In the genomic region with DNA sequence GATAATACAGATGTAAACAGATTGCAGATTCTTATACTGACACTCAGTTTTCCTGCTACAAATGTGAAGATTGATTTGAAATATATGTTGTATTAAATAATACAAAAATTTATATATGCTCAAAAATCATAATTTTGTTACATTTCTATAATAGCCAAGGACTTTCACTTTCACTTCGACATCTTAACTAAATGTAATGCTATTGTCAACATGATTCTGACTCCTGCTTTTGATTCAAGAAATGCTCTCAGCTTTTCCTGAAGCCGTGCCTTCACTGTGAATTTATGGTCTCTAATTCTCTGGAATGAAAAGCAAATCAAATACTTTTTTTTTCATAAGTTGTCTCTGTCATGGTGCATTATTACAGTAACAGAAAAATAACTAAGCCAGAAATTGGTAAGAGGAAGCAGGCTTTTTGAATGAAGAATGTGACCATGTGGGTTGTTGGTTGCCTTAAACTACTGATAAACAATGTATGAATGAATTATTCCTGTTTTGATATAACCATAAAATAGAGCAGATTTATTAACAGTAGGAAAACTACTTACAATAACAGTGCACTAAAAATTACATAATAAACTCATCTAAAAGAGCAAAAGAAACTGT, we compare ENCODE assay signal across 20 mouse cellular contexts.
DNase-seq lines count a peak whose midpoint lies in the region; ATAC-seq and TF ChIP-seq lines count a peak whose summit lies in the region.
"Had no signal": no experiment of that assay in that cellular context is flagged by ENCODE, and none has a peak within 500 bp of the region (broad histone marks: within the 10 kb centered on the region; RNA-seq: fewer than 3 reads in every experiment).

No protein-coding gene starts in this region.

- no peaks in the 10 kb centered on the region for H3K4me1 ChIP-seq in liver, embryonic 12.5 days
- H3K4me1 ChIP-seq in liver, postnatal 0 days (ENCODE audit: insufficient read depth) = no peaks in the 10 kb centered on the region
- H3K4me1 ChIP-seq in stomach, embryonic 16.5 days (ENCODE audit: control insufficient read depth, insufficient read depth, low read length) = no peaks in the 10 kb centered on the region; the same call in 1 of the 2 replicates
- H3K4me1 ChIP-seq in kidney, embryonic 14.5 days (ENCODE audit: control insufficient read depth, insufficient read depth, low read length) = no peaks in the 10 kb centered on the region
- H3K4me1 ChIP-seq: embryonic facial prominence, embryonic 13.5 days; forebrain, embryonic 15.5 days; heart, embryonic 13.5 days had no signal

- TF ChIP-seq CTCF in liver, postnatal 0 days (IDR thresholded peaks at IDR 0.05; ENCODE audit: low read depth) = no peak

- 65% methylated on average over 2 of the region's 2 CpGs for WGBS in liver, embryonic 12.5 days (ENCODE audit: insufficient replicate concordance)
- 66% methylated on average over 2 of the region's 2 CpGs for WGBS in liver, postnatal 0 days (ENCODE audit: insufficient replicate concordance)
- 50% methylated on average over 2 of the region's 2 CpGs for WGBS in stomach, embryonic 16.5 days
- 67% methylated on average over 2 of the region's 2 CpGs for WGBS in kidney, embryonic 14.5 days

- no peak overlapping the region for H3K27ac ChIP-seq in liver, embryonic 12.5 days
- no peak overlapping the region for H3K27ac ChIP-seq in liver, postnatal 0 days (ENCODE audit: low read depth)
- H3K27ac ChIP-seq in stomach, embryonic 16.5 days (ENCODE audit: low read length) = no peak overlapping the region
- no peak overlapping the region for H3K27ac ChIP-seq in kidney, embryonic 14.5 days (ENCODE audit: low read depth, low read length)
- H3K27ac ChIP-seq: embryonic facial prominence, embryonic 13.5 days; forebrain, embryonic 15.5 days; heart, embryonic 13.5 days had no signal

- ATAC-seq in liver, embryonic 12.5 days = no peak
- ATAC-seq in liver, postnatal 0 days = no peak
- ATAC-seq in stomach, embryonic 16.5 days (ENCODE audit: insufficient read depth, low FRiP score) = no peak
- no peak for ATAC-seq in kidney, embryonic 14.5 days (ENCODE audit: low FRiP score, low TSS enrichment)
- ATAC-seq: forebrain, embryonic 15.5 days had no signal

- H3K36me3 ChIP-seq in liver, embryonic 12.5 days = no peaks in the 10 kb centered on the region
- no peaks in the 10 kb centered on the region for H3K36me3 ChIP-seq in liver, postnatal 0 days (replicated peaks; ENCODE audit: insufficient read depth, low read length)
- no peaks in the 10 kb centered on the region for H3K36me3 ChIP-seq in stomach, embryonic 16.5 days (ENCODE audit: control insufficient read depth, insufficient read depth, low read length)
- no peaks in the 10 kb centered on the region for H3K36me3 ChIP-seq in kidney, embryonic 14.5 days (ENCODE audit: control insufficient read depth, insufficient read depth, low read length)
- H3K36me3 ChIP-seq: embryonic facial prominence, embryonic 13.5 days; forebrain, embryonic 15.5 days; heart, embryonic 13.5 days had no signal

- no peak overlapping the region for H3K4me3 ChIP-seq in liver, embryonic 12.5 days
- H3K4me3 ChIP-seq in liver, postnatal 0 days (ENCODE audit: low read depth, low read length) = no peak overlapping the region
- no peak overlapping the region for H3K4me3 ChIP-seq in stomach, embryonic 16.5 days (replicated peaks; ENCODE audit: low read length)
- no peak overlapping the region for H3K4me3 ChIP-seq in kidney, embryonic 14.5 days (ENCODE audit: low read length)
- H3K4me3 ChIP-seq: embryonic facial prominence, embryonic 13.5 days; forebrain, embryonic 15.5 days; heart, embryonic 13.5 days had no signal

- no peaks in the 10 kb centered on the region for H3K27me3 ChIP-seq in liver, embryonic 12.5 days (replicated peaks)
- H3K27me3 ChIP-seq in liver, postnatal 0 days (ENCODE audit: insufficient read depth, low read length) = no peaks in the 10 kb centered on the region
- H3K27me3 ChIP-seq in stomach, embryonic 16.5 days (ENCODE audit: control insufficient read depth, insufficient read depth, low read length) = no peaks in the 10 kb centered on the region
- H3K27me3 ChIP-seq in kidney, embryonic 14.5 days (ENCODE audit: control insufficient read depth, insufficient read depth, low read length) = no peaks in the 10 kb centered on the region
- H3K27me3 ChIP-seq: embryonic facial prominence, embryonic 13.5 days; forebrain, embryonic 15.5 days; heart, embryonic 13.5 days had no signal

- 0 out of 2 replicates have a peak overlapping the region, but pooled peaks have one; percentile 10 for H3K4me2 ChIP-seq in liver, embryonic 12.5 days
- no peak overlapping the region for H3K4me2 ChIP-seq in liver, postnatal 0 days (ENCODE audit: low read depth, low read length)
- peak overlapping the region; percentile 32; the same call in 1 of the 2 replicates for H3K4me2 ChIP-seq in stomach, embryonic 16.5 days (ENCODE audit: low read depth, low read length)
- H3K4me2 ChIP-seq in kidney, embryonic 14.5 days (replicated peaks; ENCODE audit: low read depth, low read length) = no peak overlapping the region
- H3K4me2 ChIP-seq: embryonic facial prominence, embryonic 13.5 days; forebrain, embryonic 15.5 days; heart, embryonic 13.5 days had no signal

- H3K9ac ChIP-seq in liver, embryonic 12.5 days = no peak overlapping the region
- no peak overlapping the region for H3K9ac ChIP-seq in liver, postnatal 0 days (replicated peaks)
- no peak overlapping the region for H3K9ac ChIP-seq in stomach, embryonic 16.5 days (ENCODE audit: low read length)
- no peak overlapping the region for H3K9ac ChIP-seq in kidney, embryonic 14.5 days (ENCODE audit: low read depth, low read length)
- H3K9ac ChIP-seq: embryonic facial prominence, embryonic 13.5 days; forebrain, embryonic 15.5 days; heart, embryonic 13.5 days had no signal

- TF ChIP-seq EP300 in liver, postnatal 0 days (IDR thresholded peaks at IDR 0.05; ENCODE audit: low read depth) = no peak

- H3K9me3 ChIP-seq in liver, embryonic 12.5 days (replicated peaks) = no peaks in the 10 kb centered on the region
- no peaks in the 10 kb centered on the region for H3K9me3 ChIP-seq in liver, postnatal 0 days (ENCODE audit: low read length)
- H3K9me3 ChIP-seq in stomach, embryonic 16.5 days (replicated peaks; ENCODE audit: control insufficient read depth, low read length) = no peaks in the 10 kb centered on the region
- H3K9me3 ChIP-seq in kidney, embryonic 14.5 days (ENCODE audit: control insufficient read depth, low read length) = no peaks in the 10 kb centered on the region
- H3K9me3 ChIP-seq: embryonic facial prominence, embryonic 13.5 days; forebrain, embryonic 15.5 days; heart, embryonic 13.5 days had no signal

- no peak for DNase-seq in liver, postnatal 0 days
- DNase-seq in A20 (ENCODE audit: low read depth, low spot score) (peak; percentile 75), adipocyte (ENCODE audit: low spot score) (peak; percentile 9)
- DNase-seq in c-Kit-positive CD71-positive TER-119-positive erythroid progenitor cells, embryonic 14.5 days (ENCODE audit: low spot score) = no peak
- DNase-seq: adrenal gland, adult 2 months; cerebellum, adult 9-11 months; heart, adult 11 months; heart, postnatal 4 days; kidney, adult 8-10 months; kidney, postnatal 36 days; left cerebral cortex, postnatal 4 days; liver; lung, adult 18-20 months; right cerebral cortex, postnatal 4 days had no signal

Comparison
In these comparisons a context has a peak if more than half of its experiments do, and no peak if none do; other contexts are left out.
1. H3K4me2 ChIP-seq: peak in liver, embryonic 12.5 days (single experiment) and stomach, embryonic 16.5 days (single experiment); none in liver, postnatal 0 days (single experiment) and kidney, embryonic 14.5 days (single experiment).
2. DNase-seq: peak in A20 (single experiment) and adipocyte (single experiment); none in liver, postnatal 0 days (single experiment) and c-Kit-positive CD71-positive TER-119-positive erythroid progenitor cells, embryonic 14.5 days (single experiment).